Mouse (Mus musculus): ENCODE results near the gene Rnase4. TPM values are rescaled to one million over a fixed set of nuclear protein-coding genes. Genes with fewer than 3 reads are reported as not detected.

The Rnase4 gene
- 10 to 100 TPM; 17.3 to 32.3 (median 23.6) TPM for total RNA-seq (2022)

DNA sequence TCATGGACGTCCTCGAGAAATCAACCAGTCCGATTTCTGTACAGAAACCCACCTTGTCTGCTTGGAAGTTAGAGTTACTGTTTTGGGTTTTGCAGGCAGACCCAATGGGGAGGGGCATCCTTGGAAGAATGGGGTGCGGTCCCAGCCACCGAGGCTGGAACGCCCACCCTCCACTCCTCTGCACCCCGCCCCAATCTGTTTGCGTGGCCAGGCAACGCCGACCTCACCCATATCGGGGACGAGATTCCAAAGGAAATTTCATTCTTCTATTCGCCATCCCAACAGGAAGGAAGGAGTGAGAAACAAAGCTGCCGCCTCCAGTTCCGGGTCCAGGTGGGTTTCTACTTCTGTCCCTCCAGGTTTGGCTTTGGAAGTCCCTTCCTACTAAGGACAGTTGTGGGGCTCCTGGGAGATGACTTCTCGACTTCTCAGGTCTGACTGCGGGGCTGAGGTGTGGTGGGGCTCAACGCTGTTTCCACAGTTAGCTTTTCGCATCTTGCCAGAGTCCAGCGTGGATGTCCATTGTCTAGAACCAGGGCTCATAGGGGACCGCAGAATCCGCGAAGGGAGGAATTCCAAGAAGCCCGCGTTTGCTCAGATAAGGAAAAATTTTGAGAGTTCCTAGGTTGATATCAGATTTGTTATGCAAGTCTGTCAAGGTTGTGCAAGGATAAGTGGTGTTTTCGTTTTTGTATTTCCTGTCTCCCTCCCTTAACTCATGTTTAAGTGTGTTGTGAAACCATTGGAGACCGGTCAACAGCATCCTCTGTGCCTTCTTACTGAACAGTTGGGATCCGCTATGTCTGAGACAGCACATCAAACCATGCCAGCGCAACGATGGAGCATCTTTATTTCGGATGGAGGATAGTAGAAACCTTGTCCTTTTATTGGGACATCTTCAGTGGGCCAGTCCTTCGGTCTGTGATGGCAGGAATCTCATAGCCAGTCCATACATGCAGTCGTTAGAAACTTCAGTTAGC, at the start of gene Rnase4, which contains the start of gene Ang:
Gene Rnase4 (plus strand): TSS at position 157 of the 980 bp plus-strand sequence.
Gene Ang (plus strand): TSS at position 230 of the 980 bp plus-strand sequence.
- peak; percentile 49 to 61 for DNase-seq (ENCODE audit: low spot score in 2 of 2)

DNA sequence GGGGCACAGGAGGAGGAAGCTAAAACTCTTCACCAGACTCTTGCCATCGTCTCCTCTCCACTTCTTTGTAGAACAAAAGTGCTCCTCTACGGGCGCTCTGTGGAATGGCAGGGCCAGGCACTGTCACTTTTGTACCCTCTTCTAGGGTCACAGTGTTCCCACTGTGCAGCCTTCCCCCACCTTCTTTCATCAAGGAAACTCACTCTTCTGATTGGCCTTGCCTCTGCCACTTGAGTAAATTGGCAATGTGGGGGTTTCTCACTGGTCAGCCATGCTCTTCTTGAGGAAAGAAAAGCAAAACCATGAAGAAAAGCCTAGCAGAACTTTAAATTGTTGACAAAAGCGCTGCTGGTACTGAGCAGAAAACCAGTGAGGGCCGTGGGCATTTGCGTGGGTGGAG, 49.1 kb upstream of the Rnase4 start, which contains the start of gene Rnase9:
Gene Rnase9 (minus strand): TSS at position 101 of the 400 bp plus-strand sequence.
- no peak for DNase-seq (ENCODE audit: low spot score in 2 of 2)

GRCm38 (mm10) chr14:51047846-51048245, 43.0 kb upstream of the Rnase4 start:
- DNase-seq (ENCODE audit: low spot score in 2 of 2), result no peak

GRCm38 (mm10) chr14:51050063-51050462, 40.8 kb upstream of the Rnase4 start, which contains the start of gene Rnase11:
Gene Rnase11 (minus strand): TSS chr14:51050163.
- DNase-seq (ENCODE audit: low spot score in 2 of 2), result no peak

DNA sequence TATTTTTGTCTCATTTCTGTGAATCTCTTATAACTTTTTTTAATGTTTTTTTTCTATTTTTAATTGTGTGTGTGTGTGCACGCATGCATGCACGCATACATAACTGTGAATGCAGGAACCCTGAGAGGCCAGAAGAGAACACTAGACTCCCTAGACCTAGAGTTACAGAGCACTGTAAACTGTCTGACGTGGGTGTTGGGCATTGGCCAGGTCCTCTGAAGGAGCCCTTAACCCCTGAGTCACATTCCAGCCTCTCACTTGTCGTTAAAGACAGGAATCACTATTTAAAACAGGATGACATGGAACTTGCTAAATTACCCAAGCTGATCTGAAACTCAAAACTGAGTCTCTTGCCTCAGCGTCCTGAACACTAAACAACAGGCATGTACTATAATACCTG, 38.9 kb upstream of the Rnase4 start:
- no peak for DNase-seq (ENCODE audit: low spot score in 2 of 2)

- no peak for DNase-seq (ENCODE audit: low spot score in 2 of 2)
Measured at GRCm38 (mm10) chr14:51053176-51053575, 37.7 kb upstream of the Rnase4 start.

DNA sequence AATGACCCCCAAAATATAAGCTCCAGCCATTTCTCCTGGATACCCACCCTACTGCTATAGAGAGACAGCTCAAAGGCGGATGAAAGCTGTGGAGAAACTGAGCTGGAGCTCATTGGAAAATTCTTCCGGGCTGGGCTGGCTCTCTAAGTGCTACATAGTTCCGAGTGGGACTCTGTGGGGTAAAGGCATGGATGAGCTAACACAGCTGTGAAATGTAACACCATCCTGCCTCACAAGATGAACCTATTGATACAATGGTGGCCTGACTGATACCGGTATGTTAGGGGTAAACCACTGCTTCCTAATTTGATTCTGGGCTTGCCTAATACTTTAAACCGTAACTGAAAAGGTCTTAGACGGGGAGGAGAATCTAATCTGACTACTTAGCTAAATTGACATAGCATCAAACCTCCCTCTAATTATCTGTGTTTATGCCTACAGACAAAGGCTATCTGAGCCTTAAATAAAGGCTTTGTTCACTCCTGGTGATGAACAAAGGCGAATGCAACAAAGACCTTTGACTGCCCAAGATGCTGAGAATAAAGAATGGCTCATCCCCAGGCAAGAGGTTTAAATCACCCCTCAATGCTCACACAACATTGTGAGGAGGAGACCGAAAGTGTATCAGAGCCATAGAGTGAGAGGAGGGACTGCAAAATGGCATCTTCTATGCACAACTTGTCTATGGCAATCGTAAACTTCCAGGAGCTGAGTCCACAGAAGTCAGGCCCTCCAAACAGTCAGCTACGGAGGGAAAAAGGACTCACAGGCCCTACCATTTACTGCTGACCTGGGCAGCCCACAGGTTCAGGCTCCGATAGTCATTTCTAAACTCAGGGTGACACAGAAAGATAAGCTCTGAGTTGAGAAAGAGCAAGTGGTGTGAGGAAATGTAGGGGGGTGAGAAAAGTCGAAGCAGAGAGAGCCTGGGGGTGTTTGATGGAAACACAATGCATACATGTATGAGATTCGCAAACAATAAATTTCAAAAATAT, 36.3 kb upstream of the Rnase4 start:
- DNase-seq (ENCODE audit: low spot score in 2 of 2), result no peak

DNA sequence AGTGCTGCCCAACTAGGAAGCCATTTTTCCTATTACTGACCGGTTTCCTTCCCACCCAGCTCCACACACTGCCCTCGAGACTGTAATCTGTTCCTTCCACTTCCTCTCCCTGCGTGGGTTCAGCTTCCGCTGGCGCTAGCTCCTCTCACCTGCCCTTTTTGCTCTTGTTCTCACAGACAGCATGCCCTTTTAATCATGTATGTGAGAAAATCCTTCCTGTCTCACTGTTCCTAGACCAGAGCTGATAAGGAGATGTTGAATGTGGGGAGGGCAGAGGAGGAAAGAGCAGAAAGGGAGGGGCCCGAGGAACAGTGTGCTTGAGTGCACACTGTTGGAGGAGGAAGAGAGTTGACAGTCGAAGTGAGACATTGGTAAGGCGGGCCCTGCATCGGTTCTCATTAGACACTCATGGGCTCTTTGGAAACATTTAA, 33.5 kb upstream of the Rnase4 start, which contains the start of gene Rnase12:
Gene Rnase12 (minus strand): TSS at position 261 of the 431 bp plus-strand sequence.
- DNase-seq (ENCODE audit: low spot score in 2 of 2), result no peak

DNA sequence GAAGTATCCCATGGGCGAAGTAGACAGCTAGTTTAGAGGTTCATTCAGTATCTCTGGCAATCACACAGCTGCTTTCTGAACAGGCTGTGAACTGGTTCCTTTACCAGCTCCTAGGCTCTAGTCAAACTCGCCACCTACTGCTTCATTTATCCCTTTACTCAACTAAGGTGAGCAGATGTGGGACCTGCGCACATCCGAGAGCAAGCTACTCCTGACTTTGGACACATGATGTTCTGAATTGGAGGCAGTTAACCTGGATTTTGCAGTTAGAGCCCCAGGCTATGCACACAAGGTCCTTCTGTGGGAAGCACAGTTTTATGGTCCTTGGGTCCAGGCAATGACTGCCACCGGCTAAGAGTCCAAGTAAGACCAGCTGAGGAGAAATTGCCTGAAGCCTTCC, 30.1 kb upstream of the Rnase4 start:
- no peak for DNase-seq (ENCODE audit: low spot score in 2 of 2)

GRCm38 (mm10) chr14:51068956-51069355, 21.9 kb upstream of the Rnase4 start:
- no peak for DNase-seq (ENCODE audit: low spot score in 2 of 2)

GRCm38 (mm10) chr14:51069617-51070016, 21.3 kb upstream of the Rnase4 start:
- DNase-seq (ENCODE audit: low spot score in 2 of 2), result no peak

GRCm38 (mm10) chr14:51074335-51074734, 16.5 kb upstream of the Rnase4 start, which contains the start of gene Olfr750:
Gene Olfr750 (minus strand): TSS chr14:51074435.
- DNase-seq (ENCODE audit: low spot score in 2 of 2), result no peak

DNA sequence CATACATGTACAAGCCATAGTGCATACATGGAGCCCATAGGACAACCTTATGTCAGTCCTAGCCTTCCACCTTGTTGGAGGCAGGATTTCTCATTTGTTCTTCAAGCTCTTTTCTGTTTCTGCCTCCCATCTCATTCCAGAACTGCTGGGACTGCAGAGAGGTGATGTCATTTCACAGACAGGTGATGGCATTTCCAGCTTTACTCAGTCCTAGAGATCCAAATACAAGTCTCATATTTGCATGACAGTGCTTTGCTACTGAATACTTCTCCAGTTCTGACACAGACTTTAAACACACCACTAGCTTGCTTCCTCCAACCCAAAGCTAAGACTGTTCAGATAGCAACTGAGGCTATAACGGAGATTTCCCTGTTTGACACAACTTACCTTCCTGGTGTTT, 11.7 kb upstream of the Rnase4 start:
- DNase-seq (ENCODE audit: low spot score in 2 of 2), result no peak

DNA sequence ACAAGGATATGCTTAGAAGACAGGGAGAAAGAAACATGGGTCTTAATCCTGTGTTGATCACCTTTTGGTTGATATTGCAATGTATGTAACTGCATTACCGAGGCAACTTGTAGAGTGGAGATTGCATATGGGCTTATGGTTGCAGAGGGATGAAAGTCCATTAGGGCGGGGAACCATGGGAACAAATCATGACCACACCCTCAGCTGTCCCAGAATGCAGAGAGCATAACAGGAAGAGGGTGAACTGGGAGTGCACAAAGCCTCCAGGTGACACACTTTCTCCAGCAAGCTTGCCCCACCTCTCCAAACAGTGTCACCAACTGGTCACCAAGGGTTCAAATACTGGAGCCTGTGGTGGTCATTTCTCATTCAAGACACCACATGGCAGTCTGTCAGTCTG, 9.8 kb upstream of the Rnase4 start:
- no peak for DNase-seq (ENCODE audit: low spot score in 2 of 2)

- DNase-seq (ENCODE audit: low spot score in 2 of 2), result peak; percentile 52 to 56
Measured at GRCm38 (mm10) chr14:51082599-51083581, 8.0 kb upstream of the Rnase4 start.

DNA sequence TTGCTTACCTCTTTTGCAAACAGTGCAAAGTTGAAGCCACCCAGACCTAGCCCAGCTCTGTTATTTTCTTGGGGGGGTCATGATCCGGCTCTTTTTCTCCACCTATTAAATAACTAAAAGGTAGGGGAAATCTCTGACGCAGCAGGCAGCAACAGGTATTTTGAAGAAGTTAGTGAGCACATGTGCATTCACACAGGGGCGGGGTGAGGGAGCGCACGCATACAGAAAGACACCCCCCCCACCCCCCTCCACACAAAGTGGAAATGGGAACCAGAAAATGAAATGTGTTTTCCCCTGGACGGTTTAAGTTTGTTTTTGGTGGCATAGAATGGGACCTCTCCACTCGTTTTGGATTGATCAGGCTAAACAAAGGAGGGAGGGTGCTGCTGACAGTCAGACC, 7.1 kb upstream of the Rnase4 start:
- no peak for DNase-seq (ENCODE audit: low spot score in 2 of 2)

DNA sequence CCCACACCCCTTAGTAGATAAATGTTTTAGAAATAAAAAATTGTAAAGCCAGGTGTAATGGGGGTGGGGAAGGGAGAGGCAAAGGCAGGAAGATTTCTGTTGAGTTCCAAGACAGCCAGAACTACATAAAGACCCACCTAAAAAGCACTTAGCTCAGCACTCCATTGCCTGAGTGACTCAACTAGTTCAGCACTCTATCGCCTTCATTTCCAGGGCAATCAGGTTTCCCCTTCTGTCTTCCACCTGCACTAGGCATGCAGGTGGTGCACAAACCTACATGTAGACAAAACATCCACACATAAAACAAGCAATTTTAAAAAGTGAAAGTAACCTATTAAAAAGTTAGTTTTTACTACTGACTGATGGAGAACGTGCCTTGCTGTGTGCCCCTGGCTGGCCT, 5.8 kb upstream of the Rnase4 start:
- DNase-seq (ENCODE audit: low spot score in 2 of 2), result no peak

DNA sequence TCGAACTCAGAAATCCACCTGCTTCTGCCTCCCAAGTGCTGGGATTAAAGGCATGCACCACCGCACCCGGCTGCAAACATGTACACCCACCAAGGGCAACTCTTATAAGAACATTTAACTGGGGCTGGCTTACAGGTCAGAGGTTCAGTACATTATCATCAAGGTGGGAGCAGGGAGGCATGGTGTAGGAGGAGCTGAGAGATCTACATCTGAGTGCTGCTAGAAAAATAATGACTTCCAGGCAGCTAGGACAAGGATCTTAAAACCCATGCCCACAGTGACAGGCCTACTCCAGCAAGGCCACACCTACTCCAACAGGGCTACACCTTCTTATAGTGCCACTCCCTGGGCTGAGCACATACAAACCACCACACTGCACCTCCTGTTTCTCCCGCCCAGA, 5.0 kb upstream of the Rnase4 start:
- no peak for DNase-seq (ENCODE audit: low spot score in 2 of 2)

DNA sequence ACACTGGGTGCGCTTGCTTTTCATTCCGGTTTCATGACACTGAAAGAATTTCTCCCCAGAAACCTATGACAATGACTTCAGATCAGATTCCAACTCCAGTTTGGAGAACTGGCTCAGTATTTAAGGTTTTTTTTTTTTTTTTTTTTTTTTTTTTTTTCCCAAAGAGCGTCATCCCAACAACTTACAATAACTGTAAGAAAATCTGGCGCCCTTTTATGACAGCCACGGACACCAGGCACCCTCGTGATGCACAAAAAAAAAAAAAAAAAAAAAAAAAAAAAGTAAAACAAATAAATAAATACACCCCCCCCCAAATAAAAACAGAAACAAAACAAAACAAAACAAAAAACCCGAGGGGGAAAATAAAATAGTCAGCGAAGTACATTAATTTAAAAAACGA, 3.1 kb upstream of the Rnase4 start:
- no peak for DNase-seq (ENCODE audit: low spot score in 2 of 2)

Data from gastrocnemius, adult 8-10 months (tissue).